Mouse (Mus musculus) C2C12 (cell line): ENCODE measurements at regions not wholly inside any gene's neighbourhood (a gene's known extent, or its start where the extent isn't known, plus 50 kb on each side); places are given as distances from the start of the nearest gene placed in this dataset.

Experiments
- CEBPB ChIP-seq: IDR thresholded peaks from one replicate; pipeline ENCODE4 v1.6.1; 2011; ENCODE audit warnings: low read depth, mild to moderate bottlenecking, control low read depth, moderate library complexity
- CTCF ChIP-seq: IDR thresholded peaks from one replicate; pipeline ENCODE4 v1.5.1; 2011; ENCODE audit not compliant: control insufficient read depth, insufficient read depth, insufficient read length
- FOSL1 ChIP-seq: IDR thresholded peaks from one replicate; pipeline ENCODE4 v1.8.0; 2011; ENCODE audit warnings: mild to moderate bottlenecking, low read length; ENCODE audit not compliant: poor library complexity, insufficient read depth, severe bottlenecking
- MYOD1 ChIP-seq: IDR thresholded peaks from one replicate; pipeline ENCODE4 v1.6.1; 2011; ENCODE audit warnings: low read depth; ENCODE audit not compliant: control insufficient read depth, insufficient read length
- MYOG ChIP-seq: IDR thresholded peaks from one replicate; pipeline ENCODE4 v1.6.1; 2011; ENCODE audit not compliant: control insufficient read depth, insufficient read length; ENCODE audit errors: extremely low read depth
- USF1 ChIP-seq: IDR thresholded peaks from one replicate; pipeline ENCODE4 v1.6.1; 2011; ENCODE audit warnings: low read depth, mild to moderate bottlenecking, control low read depth, moderate library complexity

DNA sequence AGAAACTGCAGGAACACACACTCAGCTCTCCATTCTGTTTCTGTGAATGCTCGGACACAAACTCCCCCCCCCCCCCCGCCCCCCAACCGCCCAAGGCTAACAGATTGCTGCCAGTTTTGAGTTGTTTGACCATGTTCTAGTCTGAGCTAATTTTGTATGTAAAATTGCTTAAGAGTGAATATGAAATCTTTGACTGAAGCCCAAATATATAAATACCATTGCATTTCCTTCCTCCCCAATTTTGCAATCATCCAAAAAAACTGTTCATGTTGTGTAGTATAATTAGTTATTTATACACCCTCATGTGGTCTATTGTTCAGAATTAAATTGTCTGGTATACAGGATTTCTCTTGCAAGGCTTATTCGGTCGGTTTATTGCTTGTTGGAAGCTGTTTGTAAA is 234.2 kb upstream of the Tprg start:
- TF ChIP-seq CEBPB (no peak), CTCF (no peak), MYOG (no peak), USF1 (no peak), MYOD1 (no peak), FOSL1 (no peak)
